Mouse (Mus musculus): ENCODE data around the gene Zfp444. TPM values are rescaled to one million over a fixed set of nuclear protein-coding genes. Genes with fewer than 3 reads are reported as not detected.

Zfp444 gene
- polyA plus RNA-seq, 1 experiment from 2014 or later: 26.0 TPM

DNA sequence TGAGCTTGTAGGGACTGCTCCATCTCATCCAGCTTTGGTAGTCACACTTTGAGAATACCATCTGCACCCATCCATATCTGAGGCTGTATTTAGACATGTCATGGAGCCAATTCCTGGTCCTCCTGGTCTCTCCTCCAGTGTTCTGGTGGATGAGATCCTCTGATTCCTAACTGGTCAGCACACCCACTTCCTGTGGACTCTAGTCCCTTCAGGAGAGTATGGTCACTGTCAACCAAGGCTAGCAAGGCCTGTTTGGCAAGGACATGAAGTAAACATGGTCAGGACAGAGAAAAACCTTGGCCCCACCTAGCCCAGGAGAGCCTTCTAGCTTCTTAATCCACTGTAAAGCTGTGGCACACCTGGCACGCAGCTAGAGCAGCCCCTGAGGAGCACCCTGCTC is 20.8 kb upstream of the Zfp444 start:
- no peaks in the 10 kb centered on the region for H3K27me3 ChIP-seq (ENCODE audit: insufficient read depth, low read length)
- no peaks in the 10 kb centered on the region for H3K36me3 ChIP-seq (replicated peaks; ENCODE audit: insufficient read depth, low read length)
- no peaks in the 10 kb centered on the region for H3K9me3 ChIP-seq (ENCODE audit: low read length)
- no peak overlapping the region for H3K4me2 ChIP-seq (ENCODE audit: low read depth, low read length)
- no peak overlapping the region; the same call in 1 of the 2 replicates for H3K9ac ChIP-seq (replicated peaks)
- TF ChIP-seq CTCF (IDR thresholded peaks at IDR 0.05; ENCODE audit: low read depth) (no peak), EP300 (IDR thresholded peaks at IDR 0.05; ENCODE audit: low read depth) (no peak)
- peaks cover 75% of the 10 kb centered on the region for H3K4me1 ChIP-seq (ENCODE audit: insufficient read depth)
- H3K4me3 ChIP-seq (ENCODE audit: low read depth, low read length): no peak overlapping the region
- peak overlapping the region; percentile 45 for H3K27ac ChIP-seq (ENCODE audit: low read depth)
- 80% methylated on average over 1 of the region's 1 CpGs for WGBS (ENCODE audit: insufficient replicate concordance)
- DNase-seq: no peak
- no peak for ATAC-seq

DNA sequence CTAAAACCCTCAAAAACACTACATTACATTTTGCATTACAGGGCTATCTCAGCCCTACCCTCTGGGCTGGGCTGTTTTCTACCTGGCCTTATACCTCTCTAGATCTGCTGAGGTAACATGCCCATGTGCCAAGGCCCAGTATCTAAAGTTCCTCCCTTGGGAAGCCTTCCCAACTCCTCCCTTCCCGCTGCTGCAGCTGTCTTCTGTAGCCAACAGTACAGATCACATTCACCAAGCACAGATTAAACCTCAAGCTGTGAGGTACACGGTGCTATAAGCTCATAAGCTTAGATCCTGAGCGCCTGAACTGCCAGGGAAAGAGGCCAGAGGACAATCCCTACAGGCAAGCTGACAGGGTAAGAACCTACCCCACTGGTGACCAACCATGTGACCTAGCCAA is 20.0 kb upstream of the Zfp444 start:
- Histone ChIP-seq H3K4me2 (ENCODE audit: low read depth, low read length) (no peak overlapping the region), H3K27me3 (ENCODE audit: insufficient read depth, low read length) (no peaks in the 10 kb centered on the region), H3K4me3 (ENCODE audit: low read depth, low read length) (no peak overlapping the region), H3K27ac (ENCODE audit: low read depth) (0 out of 2 replicates have a peak overlapping the region, but pooled peaks have one; percentile 45), H3K36me3 (replicated peaks; ENCODE audit: insufficient read depth, low read length) (no peaks in the 10 kb centered on the region), H3K9me3 (ENCODE audit: low read length) (no peaks in the 10 kb centered on the region), H3K4me1 (ENCODE audit: insufficient read depth) (peaks cover 75% of the 10 kb centered on the region), H3K9ac (replicated peaks) (no peak overlapping the region)
- DNase-seq (no peak), ATAC-seq (no peak)
- TF ChIP-seq CTCF (IDR thresholded peaks at IDR 0.05; ENCODE audit: low read depth): no peak
- TF ChIP-seq EP300 (IDR thresholded peaks at IDR 0.05; ENCODE audit: low read depth): no peak
- 64% methylated on average over 3 of the region's 3 CpGs for WGBS (ENCODE audit: insufficient replicate concordance)

DNA sequence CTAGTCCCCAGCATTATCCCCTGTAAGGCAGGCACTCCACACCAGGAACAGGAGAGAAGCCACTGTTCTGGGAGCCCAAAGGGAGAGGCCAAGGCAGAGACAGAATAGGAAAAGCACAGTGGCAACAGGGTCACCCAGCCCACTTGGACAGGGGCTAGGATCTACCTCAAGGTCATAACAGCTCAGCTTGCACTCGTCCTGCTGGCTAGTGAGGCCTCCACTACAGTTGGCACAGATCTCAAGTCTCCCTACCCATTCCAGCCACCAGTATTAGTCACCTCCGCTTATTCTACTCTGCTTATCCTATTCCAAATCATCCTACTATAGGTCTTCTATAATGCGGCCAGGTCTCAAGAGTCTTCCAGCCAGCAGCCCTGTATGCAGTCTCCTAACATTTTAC is 18.9 kb upstream of the Zfp444 start:
- no peak for ATAC-seq
- Histone ChIP-seq H3K4me2 (ENCODE audit: low read depth, low read length) (no peak overlapping the region), H3K36me3 (replicated peaks; ENCODE audit: insufficient read depth, low read length) (no peaks in the 10 kb centered on the region), H3K9me3 (ENCODE audit: low read length) (no peaks in the 10 kb centered on the region), H3K4me1 (ENCODE audit: insufficient read depth) (peaks cover 74% of the 10 kb centered on the region), H3K9ac (replicated peaks) (no peak overlapping the region), H3K27ac (ENCODE audit: low read depth) (peak overlapping the region; percentile 41; the same call in 1 of the 2 replicates), H3K4me3 (ENCODE audit: low read depth, low read length) (no peak overlapping the region), H3K27me3 (ENCODE audit: insufficient read depth, low read length) (no peaks in the 10 kb centered on the region)
- TF ChIP-seq CTCF (IDR thresholded peaks at IDR 0.05; ENCODE audit: low read depth) (no peak), EP300 (IDR thresholded peaks at IDR 0.05; ENCODE audit: low read depth) (no peak)
- no peak for DNase-seq
- WGBS (ENCODE audit: insufficient replicate concordance): 84% methylated on average over 3 of the region's 3 CpGs

DNA sequence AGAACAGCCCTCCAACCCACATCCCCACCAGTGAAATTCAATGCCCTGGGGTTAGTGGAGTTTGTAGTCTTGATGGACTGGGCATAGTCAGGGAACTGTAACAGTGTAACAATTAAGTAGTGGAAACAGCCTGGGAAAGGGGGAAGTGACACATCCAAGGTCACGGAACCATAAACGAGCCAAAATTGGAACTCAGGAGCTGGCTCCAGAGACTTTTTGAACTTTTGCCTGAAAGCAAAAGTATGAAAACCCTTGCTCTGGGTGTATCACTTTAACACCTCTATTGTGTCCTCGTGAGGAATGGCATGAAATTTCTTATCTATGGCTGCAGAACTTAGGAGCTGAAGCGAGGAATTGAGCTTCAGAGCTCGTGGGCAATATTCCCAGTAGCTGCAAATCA is 17.9 kb upstream of the Zfp444 start:
- DNase-seq (no peak), ATAC-seq (no peak)
- Histone ChIP-seq H3K9ac (replicated peaks) (peak overlapping the region; percentile 71), H3K36me3 (replicated peaks; ENCODE audit: insufficient read depth, low read length) (no peaks in the 10 kb centered on the region), H3K27ac (ENCODE audit: low read depth) (peak overlapping the region; percentile 90), H3K27me3 (ENCODE audit: insufficient read depth, low read length) (no peaks in the 10 kb centered on the region), H3K9me3 (ENCODE audit: low read length) (no peaks in the 10 kb centered on the region), H3K4me1 (ENCODE audit: insufficient read depth) (peaks cover 63% of the 10 kb centered on the region), H3K4me3 (ENCODE audit: low read depth, low read length) (peak overlapping the region; percentile 67), H3K4me2 (ENCODE audit: low read depth, low read length) (peak overlapping the region; percentile 71)
- 35% methylated on average over 5 of the region's 5 CpGs for WGBS (ENCODE audit: insufficient replicate concordance)
- TF ChIP-seq EP300 (IDR thresholded peaks at IDR 0.05; ENCODE audit: low read depth): no peak
- no peak for TF ChIP-seq CTCF (IDR thresholded peaks at IDR 0.05; ENCODE audit: low read depth)

DNA sequence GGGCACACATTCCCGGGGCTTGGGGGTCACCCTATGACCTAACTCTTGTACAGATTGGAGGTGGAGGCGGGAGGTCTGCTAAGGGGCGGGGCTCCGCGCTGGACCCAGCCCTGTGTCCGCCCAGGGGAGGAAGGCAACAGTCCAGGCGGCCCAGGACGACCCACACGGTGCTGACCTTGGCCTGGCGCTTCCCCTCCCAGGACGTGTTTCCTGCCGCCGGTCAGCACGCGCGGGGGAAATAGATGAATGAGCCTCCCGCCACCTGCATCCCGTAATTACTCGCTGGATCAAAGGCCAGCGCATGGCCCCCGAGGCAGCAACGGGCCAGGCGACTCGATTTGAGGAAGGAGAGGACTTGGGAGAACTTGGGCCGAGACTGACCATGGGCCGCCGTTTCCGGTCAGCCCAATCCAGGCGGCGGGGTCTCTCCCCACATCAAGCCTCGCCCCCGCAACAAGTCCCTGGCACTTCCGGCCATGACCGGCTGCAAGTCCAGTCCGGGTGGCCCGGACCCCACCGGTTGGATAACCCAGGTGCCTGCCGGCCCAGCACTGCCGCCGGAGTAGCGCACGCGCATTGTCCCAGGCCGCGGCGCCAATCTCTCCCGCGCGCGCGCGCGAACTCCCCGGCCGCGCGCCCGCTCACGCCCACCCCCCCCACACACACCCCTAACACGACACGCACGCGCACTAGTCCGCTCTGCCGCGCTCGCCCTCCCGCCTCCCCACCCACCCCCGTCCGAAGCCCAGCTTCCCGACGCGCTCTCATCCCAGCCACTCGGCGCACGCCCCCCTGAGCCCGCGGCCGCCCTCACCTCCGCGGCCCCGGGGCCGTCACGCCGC is 16.8 kb upstream of the Zfp444 start:
- peak overlapping the region; percentile 71 for H3K4me2 ChIP-seq (ENCODE audit: low read depth, low read length)
- WGBS (ENCODE audit: insufficient replicate concordance): under 1% methylated on average over 44 of the region's 85 CpGs
- ATAC-seq: peak; percentile 69

DNA sequence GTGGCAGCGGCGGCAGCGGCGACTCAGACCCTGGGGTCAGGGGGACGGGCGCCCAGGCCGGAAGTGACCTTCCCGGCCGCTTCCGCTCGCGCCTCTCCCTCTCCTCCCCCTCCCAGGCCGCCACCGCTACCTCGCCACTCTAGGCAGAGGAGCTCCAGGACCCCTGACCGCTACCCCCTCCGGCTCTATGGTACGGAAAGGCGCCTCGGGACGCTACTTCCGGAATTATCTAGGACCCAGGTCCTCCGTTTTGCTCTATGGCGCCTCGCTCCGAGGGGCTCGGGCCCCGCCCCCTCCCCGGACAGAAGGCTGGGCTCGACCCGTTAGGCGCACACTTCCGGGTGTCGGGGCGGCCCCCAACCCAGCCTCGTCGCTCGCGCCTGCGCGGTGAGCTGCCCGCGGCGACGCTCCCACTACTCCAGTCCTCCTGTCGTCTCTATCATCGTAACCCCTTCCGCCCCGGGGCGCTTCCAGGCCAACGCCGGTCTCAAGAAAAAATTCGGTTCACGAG is 16.1 kb upstream of the Zfp444 start, which contains the start of gene Zfp787:
TSS of gene Zfp787 (minus strand) at position 97 of the 511 bp plus-strand sequence.
- H3K4me1 ChIP-seq (ENCODE audit: insufficient read depth): peaks cover 53% of the 10 kb centered on the region
- H3K36me3 ChIP-seq (replicated peaks; ENCODE audit: insufficient read depth, low read length): no peaks in the 10 kb centered on the region
- peak; percentile 87 for ATAC-seq
- peak within 1 kb of the TSS; percentile 71 for H3K9ac ChIP-seq (replicated peaks)
- H3K9me3 ChIP-seq (ENCODE audit: low read length): no peaks in the 10 kb centered on the region
- peak; percentile 93 for DNase-seq
- no peaks in the 10 kb centered on the region for H3K27me3 ChIP-seq (ENCODE audit: insufficient read depth, low read length)
- H3K4me2 ChIP-seq (ENCODE audit: low read depth, low read length): peak within 1 kb of the TSS; percentile 71
- TF ChIP-seq CTCF (IDR thresholded peaks at IDR 0.05; ENCODE audit: low read depth) (no peak), EP300 (IDR thresholded peaks at IDR 0.05; ENCODE audit: low read depth) (peak; percentile 23; the same call in 1 of the 2 replicates)
- WGBS (ENCODE audit: insufficient replicate concordance): under 1% methylated on average over 45 of the region's 54 CpGs
- peak within 1 kb of the TSS; percentile 67 for H3K4me3 ChIP-seq (ENCODE audit: low read depth, low read length)
- H3K27ac ChIP-seq (ENCODE audit: low read depth): peak within 1 kb of the TSS; percentile 90

More for the DNA sequence above, 16.8 kb upstream of the Zfp444 start:
- peak; percentile 88 for DNase-seq
- Histone ChIP-seq H3K27me3 (ENCODE audit: insufficient read depth, low read length) (no peaks in the 10 kb centered on the region), H3K9ac (replicated peaks) (peak overlapping the region; percentile 71), H3K4me1 (ENCODE audit: insufficient read depth) (peaks cover 57% of the 10 kb centered on the region), H3K36me3 (replicated peaks; ENCODE audit: insufficient read depth, low read length) (no peaks in the 10 kb centered on the region), H3K27ac (ENCODE audit: low read depth) (peak overlapping the region; percentile 90), H3K9me3 (ENCODE audit: low read length) (no peaks in the 10 kb centered on the region), H3K4me3 (ENCODE audit: low read depth, low read length) (peak overlapping the region; percentile 67)
- TF ChIP-seq CTCF (IDR thresholded peaks at IDR 0.05; ENCODE audit: low read depth) (no peak), EP300 (IDR thresholded peaks at IDR 0.05; ENCODE audit: low read depth) (no peak)

Measured in liver, postnatal 0 days (tissue).